Mouse (Mus musculus) cerebellum, adult 2 months (tissue): ENCODE data around the gene Tdp1. TPM values are rescaled to one million over a fixed set of nuclear protein-coding genes. Genes with fewer than 3 reads are reported as not detected.
A peak's percentile ranks its signal among the peaks of the same experiment; 100 is the strongest.

Source experiments
- DNase-seq, 2 experiments: peaks; one replicate each; pipeline ENCODE4 v3.0.0; 2021
- H3K27ac ChIP-seq: fragments of 200-500 bp; 2 replicates; pipeline ENCODE4 v1.5.1; 2012; ENCODE audit warnings: low read length, control low read depth, inconsistent platforms; ENCODE audit not compliant: insufficient read depth
- H3K27me3 ChIP-seq: fragments of 200-500 bp; 2 replicates; pipeline ENCODE4 v1.6.1; 2012; ENCODE audit warnings: inconsistent platforms, mild to moderate bottlenecking, low read length, moderate library complexity; ENCODE audit not compliant: control insufficient read depth, insufficient read depth
- H3K4me1 ChIP-seq: fragments of 200-500 bp; 2 replicates; pipeline ENCODE4 v1.6.1; 2011; ENCODE audit warnings: low read length; ENCODE audit not compliant: control insufficient read depth, insufficient read depth
- H3K4me3 ChIP-seq: fragments of 200-500 bp; replicated peaks from 2 replicates; pipeline ENCODE3; 2011; ENCODE audit warnings: mild to moderate bottlenecking, low read depth, low read length, control low read depth; ENCODE audit not compliant: insufficient read depth
- CTCF ChIP-seq: fragments of 200-500 bp; IDR thresholded peaks from 2 replicates; pipeline ENCODE4 v1.5.1; 2011; ENCODE audit warnings: low read depth, mild to moderate bottlenecking, control low read depth, low read length, moderate library complexity, borderline replicate concordance; ENCODE audit not compliant: insufficient read depth
- POLR2A ChIP-seq: fragments of 200-500 bp; IDR thresholded peaks from 2 replicates; pipeline ENCODE4 v1.6.1; 2011; ENCODE audit warnings: low read length, control low read depth, borderline replicate concordance; ENCODE audit not compliant: insufficient read depth
- WGBS: fragments of 180-500 bp; shearing (Covaris S2); methylation state at CpG from one replicate; pipeline ENCODE4 v1.1.7; 2018; 5-methylcytosine and 5-hydroxymethylcytosine counted together
- polyA plus RNA-seq: library from polyadenylated mRNA; depleted of rRNA; stranded (reverse); fragments of >200 nt; gene quantifications from 2 replicates; pipeline ENCODE4 v1.2.3, GENCODE M21; 2012

Tdp1 gene
- polyA plus RNA-seq, 1 experiment: 20.7 TPM

GRCm38 (mm10) chr12:99928311-99928710 is 44.0 kb downstream of the Tdp1 start:
- WGBS: 96% methylated on average over 7 of the region's 7 CpGs
- Histone ChIP-seq H3K27ac (no peak overlapping the region), H3K4me1 (no peaks in the 10 kb centered on the region; the same call in 1 of the 2 replicates), H3K4me3 (no peak overlapping the region), H3K27me3 (no peaks in the 10 kb centered on the region)
- DNase-seq: no peak
- TF ChIP-seq CTCF (no peak), POLR2A (no peak)

GRCm38 (mm10) chr12:99929160-99929559 is 44.8 kb downstream of the Tdp1 start:
- TF ChIP-seq POLR2A (no peak), CTCF (no peak)
- whole genome bisulfite sequencing: 38% methylated on average over 1 of the region's 1 CpGs

GRCm38 (mm10) chr12:99932245-99932644 is 47.9 kb downstream of the Tdp1 start:
- no peaks in the 10 kb centered on the region for H3K27me3 ChIP-seq
- no peak overlapping the region for H3K27ac ChIP-seq
- no peak for DNase-seq
- no peaks in the 10 kb centered on the region for H3K4me1 ChIP-seq
- no peak overlapping the region for H3K4me3 ChIP-seq
- 86% methylated on average over 4 of the region's 4 CpGs for WGBS
- TF ChIP-seq POLR2A: no peak

More at GRCm38 (mm10) chr12:99929160-99929559, 44.8 kb downstream of the Tdp1 start:
- Histone ChIP-seq H3K4me3 (no peak overlapping the region), H3K4me1 (no peaks in the 10 kb centered on the region), H3K27me3 (no peaks in the 10 kb centered on the region), H3K27ac (no peak overlapping the region)
- no peak for DNase-seq

GRCm38 (mm10) chr12:99933630-99934029 is 49.3 kb downstream of the Tdp1 start:
- H3K27ac ChIP-seq: no peak overlapping the region
- H3K4me3 ChIP-seq: no peak overlapping the region
- no peak for TF ChIP-seq CTCF
- TF ChIP-seq POLR2A: no peak
- no peaks in the 10 kb centered on the region for H3K27me3 ChIP-seq
- peaks cover 4% of the 10 kb centered on the region; the same call in 1 of the 2 replicates for H3K4me1 ChIP-seq
- 94% methylated on average over 3 of the region's 3 CpGs for WGBS
- no peak for DNase-seq

GRCm38 (mm10) chr12:99935403-99935802 is 51.1 kb downstream of the Tdp1 start:
- H3K27ac ChIP-seq: no peak overlapping the region
- 54% methylated on average over 8 of the region's 8 CpGs for WGBS
- TF ChIP-seq CTCF: no peak
- no peak for TF ChIP-seq POLR2A
- peak in 1 of 2 experiments; percentile 23 for DNase-seq
- no peak overlapping the region for H3K4me3 ChIP-seq
- no peaks in the 10 kb centered on the region for H3K27me3 ChIP-seq
- H3K4me1 ChIP-seq: peaks cover 4% of the 10 kb centered on the region; the same call in 1 of the 2 replicates

- no peak overlapping the region for H3K4me3 ChIP-seq
- TF ChIP-seq POLR2A: no peak
- TF ChIP-seq CTCF: no peak
- H3K4me1 ChIP-seq: peaks cover 4% of the 10 kb centered on the region; the same call in 1 of the 2 replicates
- no peak for DNase-seq
- WGBS: 31% methylated on average over 4 of the region's 4 CpGs
- no peaks in the 10 kb centered on the region for H3K27me3 ChIP-seq
- no peak overlapping the region for H3K27ac ChIP-seq
Measured at GRCm38 (mm10) chr12:99938476-99938875, 54.2 kb downstream of the Tdp1 start.

- no peak overlapping the region for H3K27ac ChIP-seq
- H3K4me1 ChIP-seq: peaks cover 4% of the 10 kb centered on the region; the same call in 1 of the 2 replicates
- no peak overlapping the region for H3K4me3 ChIP-seq
- no peak for DNase-seq
- TF ChIP-seq CTCF: no peak
- TF ChIP-seq POLR2A: no peak
- 82% methylated on average over 6 of the region's 6 CpGs for WGBS
- no peaks in the 10 kb centered on the region for H3K27me3 ChIP-seq
Measured at GRCm38 (mm10) chr12:99939179-99939578, 54.9 kb downstream of the Tdp1 start.

- H3K4me3 ChIP-seq: no peak overlapping the region
- TF ChIP-seq CTCF (no peak), POLR2A (no peak)
- H3K4me1 ChIP-seq: peaks cover 4% of the 10 kb centered on the region; the same call in 1 of the 2 replicates
- H3K27me3 ChIP-seq: no peaks in the 10 kb centered on the region
- DNase-seq: no peak
- 88% methylated on average over 7 of the region's 7 CpGs for WGBS
- no peak overlapping the region for H3K27ac ChIP-seq
Measured at GRCm38 (mm10) chr12:99940704-99941103, 56.4 kb downstream of the Tdp1 start.

- no peak overlapping the region for H3K27ac ChIP-seq
- peaks cover 4% of the 10 kb centered on the region; the same call in 1 of the 2 replicates for H3K4me1 ChIP-seq
- H3K4me3 ChIP-seq: no peak overlapping the region
- no peak for TF ChIP-seq CTCF
- no peak for TF ChIP-seq POLR2A
- H3K27me3 ChIP-seq: no peaks in the 10 kb centered on the region
- WGBS: 89% methylated on average over 8 of the region's 8 CpGs
- DNase-seq: no peak
Measured at GRCm38 (mm10) chr12:99942441-99942840, 58.1 kb downstream of the Tdp1 start.
